Mouse (Mus musculus): ENCODE results near the gene Arpp21.

The Arpp21 gene

DNA sequence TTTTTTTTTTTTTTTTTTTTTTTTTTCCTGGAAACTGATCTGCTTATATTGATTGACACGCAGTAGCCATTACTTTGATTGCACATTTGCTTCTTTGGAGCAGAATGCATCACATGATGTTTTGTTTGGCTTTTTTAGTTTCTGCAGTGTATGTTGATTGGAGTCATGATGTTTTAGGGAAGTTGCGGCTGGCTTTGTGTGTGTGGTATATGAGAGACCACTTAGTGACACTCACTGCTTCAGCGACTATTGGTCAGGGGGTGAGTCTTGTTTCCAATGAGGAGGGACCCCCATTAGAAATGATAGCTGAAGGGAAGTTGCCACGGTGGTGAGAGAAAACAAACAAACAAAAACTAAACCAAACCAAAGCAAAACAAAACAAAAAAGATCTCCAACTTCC, 55.7 kb downstream of the Arpp21 start:
- DNase-seq (ENCODE audit: low read depth, low spot score) = no peak

DNA sequence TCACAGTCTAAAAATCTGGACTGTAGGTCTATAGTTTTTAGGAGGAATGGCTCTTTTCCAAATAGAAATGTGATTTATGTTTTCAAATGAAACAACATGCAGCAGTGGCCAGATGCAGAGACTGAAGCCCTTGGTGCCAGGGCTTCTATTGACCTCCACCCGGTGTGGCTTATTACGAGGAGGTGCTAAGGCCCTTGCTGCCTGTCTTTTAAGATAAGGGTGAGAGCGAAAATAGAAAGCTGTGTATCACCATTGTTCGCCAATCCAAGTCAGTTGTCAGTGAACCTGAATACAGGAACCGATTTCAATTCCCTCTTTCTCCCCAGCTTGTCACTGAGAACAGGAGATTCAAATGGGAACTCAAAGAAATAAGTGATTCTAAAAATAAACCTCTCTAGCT, 57.3 kb downstream of the Arpp21 start:
- no peak for DNase-seq (ENCODE audit: low read depth, low spot score)

DNA sequence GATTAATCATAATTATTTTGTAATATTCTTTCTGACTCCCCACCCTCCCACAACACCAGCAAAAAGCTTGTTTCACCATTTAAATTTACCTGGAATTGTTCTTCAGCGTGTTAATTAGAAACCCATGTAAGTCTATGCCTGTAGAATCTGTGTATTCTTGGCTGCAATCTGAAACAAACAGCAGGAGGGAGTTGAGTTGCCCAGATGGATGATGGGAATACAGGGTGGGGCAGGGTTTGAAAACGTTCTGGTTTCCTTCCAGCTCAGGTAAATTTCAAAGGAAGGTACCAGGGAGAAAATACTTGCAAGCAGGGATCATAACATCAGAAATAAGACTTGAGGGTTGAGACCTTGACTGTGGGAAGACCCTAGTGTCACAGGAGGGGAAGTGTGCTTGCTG, 58.2 kb downstream of the Arpp21 start:
- DNase-seq (ENCODE audit: low read depth, low spot score) = no peak

DNA sequence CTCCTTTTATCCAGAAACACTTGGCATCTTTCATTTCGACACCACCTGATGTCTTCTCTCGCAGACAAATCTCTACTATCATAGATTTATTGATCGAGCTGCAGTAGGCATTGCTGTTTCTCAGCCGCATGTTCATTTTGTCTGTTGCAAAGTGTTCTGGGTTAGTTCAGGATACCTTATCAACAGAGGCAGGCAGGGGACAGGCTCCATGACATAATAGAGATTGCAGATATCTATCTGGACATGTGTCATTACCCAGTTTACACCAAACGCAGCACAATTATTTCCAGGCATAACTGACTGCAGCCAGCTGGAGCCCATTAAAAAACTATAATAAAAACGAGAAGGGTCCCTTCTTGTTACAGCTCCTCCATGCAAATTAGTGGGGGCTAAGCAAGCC, 59.4 kb downstream of the Arpp21 start:
- DNase-seq (ENCODE audit: low read depth, low spot score) = no peak

DNA sequence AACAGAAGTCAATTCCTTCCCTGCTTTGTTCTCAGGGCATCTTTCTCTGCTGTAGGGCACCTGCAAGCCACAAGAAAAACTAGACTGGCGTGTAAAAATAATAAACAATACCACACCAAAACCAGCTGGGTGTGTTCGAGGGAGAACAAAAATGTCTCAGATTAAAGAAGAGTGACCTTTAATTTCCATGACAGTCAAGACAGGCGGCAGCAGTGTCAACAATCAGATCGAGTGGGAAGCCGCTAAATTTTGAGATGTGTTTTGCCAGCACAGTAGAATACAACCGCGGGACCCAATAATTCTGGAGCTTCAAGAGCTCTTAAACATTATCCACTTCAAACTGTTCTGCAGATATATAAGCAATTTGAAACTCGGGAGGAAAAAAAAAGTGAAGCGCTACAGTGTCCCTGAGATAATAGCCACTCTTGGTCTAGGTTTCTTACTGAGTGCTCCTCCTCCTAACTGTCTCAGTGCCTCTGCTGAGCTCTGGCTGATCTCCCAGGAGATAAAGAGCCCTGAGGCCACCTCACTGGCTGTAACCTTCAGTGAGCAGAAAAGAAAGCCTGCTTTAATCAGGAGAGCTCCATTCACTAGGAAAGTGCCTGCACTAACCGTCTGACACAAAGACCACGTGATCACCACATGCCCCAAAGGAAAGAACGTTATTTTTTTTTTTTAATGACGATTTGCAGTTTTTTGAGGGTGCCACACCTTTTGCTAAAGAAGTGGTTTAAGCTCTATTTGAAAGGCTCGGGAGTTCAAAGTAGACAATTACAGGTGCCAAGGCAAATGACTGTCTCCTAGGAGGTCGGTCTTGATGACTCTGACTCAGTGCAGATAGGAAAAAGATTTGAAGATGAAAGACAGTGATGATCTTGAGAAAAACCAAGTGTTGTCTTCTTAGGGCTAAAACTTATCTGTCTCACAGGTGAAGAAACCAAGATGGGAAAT, 61.1 kb downstream of the Arpp21 start:
- DNase-seq (ENCODE audit: low read depth, low spot score) = no peak

DNA sequence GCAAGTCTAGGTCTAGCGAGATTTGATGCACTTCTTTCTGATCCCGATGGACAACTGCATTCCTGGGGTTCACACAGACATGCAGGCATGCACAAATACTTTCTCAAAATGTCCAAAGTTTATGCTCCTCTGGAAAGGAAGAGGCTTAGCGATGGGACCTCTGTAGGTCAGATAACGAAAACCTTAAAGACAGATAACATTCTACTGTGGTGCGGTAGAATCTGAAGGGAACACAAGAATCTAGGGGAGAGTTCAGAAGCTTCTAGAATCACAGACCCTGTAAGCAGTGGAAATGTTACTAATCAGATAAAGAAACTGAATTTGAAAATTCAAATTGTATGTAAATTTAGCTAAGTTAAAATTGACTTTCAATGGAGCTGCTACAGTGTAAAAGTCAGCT, 62.0 kb downstream of the Arpp21 start:
- DNase-seq (ENCODE audit: low read depth, low spot score) = no peak

DNA sequence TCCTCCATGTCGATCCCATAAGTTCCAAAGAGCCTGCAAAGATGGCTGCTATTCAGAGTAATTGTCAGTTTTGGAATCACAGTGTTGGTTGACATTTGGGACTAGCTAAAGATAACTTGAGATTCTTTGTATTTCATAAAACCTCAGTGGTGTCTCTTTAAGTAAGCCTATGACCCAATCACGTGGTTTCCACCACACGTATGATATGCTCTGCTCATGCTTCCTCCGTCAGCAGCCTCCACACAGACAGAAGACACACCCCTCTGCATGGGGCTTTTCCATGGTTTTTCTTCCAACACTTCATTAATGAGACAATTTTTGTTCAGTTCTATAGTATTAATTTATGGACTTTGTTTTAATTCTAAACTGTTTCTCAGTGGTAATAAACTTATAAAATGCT, 71.1 kb downstream of the Arpp21 start:
- DNase-seq (ENCODE audit: low read depth, low spot score) = no peak

DNA sequence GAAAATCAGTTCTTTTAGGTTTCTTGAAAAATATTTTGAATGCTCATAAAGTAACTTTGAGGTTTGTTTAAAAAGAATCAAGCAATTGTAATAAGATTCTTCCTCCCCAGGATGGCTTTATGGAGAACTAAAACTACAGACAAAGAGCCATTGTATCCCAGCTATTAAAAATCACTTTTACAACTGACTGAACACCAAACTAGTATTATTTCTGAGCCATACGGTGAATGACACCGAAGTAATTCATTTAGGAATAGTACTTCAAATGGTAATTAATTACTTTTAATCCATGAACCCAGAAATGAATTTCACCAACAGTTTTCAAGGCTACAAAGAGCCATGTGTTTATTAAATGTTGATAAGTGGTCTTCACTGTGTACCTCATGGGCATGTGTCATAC, 74.8 kb downstream of the Arpp21 start:
- no peak for DNase-seq (ENCODE audit: low read depth, low spot score)

DNA sequence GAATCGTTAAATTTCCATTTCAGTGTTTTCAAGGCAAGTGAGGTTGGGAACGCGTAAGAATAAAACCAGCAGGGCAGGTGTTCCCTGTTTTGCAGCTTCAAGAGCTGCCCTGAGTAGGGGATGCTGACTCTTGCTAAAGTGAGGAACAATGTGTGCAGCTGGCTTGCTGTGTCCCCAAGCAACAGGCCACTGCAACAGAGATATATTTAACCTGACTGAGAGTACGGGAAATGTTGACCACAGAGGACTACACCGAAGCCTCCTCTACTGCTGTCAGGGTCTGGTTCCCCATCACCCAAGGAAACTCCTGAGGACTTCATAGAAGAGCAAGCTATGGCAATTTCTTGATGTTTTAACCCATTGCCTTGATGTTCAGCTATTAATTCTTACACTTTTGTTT, 81.8 kb downstream of the Arpp21 start:
- DNase-seq (ENCODE audit: low read depth, low spot score) = no peak

DNA sequence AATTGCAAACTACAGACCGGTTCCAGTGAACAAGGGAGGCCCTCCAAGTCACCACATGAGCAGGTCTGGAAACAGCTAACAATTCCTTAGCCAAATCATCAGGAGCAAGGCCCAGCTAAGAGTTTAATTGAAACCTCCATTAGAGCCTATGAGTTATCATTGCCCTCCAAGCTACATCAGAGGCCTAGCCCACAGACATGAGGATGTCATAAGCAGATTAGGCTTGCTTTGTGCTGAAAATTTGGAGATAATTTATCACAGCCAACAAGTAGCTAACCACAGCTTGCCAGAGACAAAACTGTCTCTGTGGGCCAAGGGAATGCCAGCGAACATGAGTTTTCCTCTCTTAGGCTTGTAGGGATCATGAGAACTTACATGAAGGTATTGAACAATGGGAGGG, 83.0 kb downstream of the Arpp21 start:
- no peak for DNase-seq (ENCODE audit: low read depth, low spot score)

DNA sequence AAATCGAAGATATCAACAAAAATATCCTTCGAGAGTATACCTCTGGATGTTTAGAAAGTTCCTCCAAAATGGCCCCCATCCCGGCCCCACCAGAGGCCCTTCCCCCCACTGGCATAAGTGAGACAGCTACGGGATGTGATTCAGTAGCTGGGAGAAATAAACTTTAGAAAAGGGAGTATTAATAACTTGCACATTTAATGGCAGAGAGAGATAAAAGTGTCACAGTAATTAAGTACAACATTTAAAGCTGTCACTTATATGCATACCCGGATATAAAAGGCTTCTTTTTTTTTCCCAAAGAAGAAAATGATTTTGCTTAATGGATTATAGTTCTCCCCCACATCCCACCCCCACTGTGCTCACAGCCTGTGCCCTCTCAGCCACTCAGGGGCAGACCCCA, 84.6 kb downstream of the Arpp21 start:
- DNase-seq (ENCODE audit: low read depth, low spot score) = no peak

DNA sequence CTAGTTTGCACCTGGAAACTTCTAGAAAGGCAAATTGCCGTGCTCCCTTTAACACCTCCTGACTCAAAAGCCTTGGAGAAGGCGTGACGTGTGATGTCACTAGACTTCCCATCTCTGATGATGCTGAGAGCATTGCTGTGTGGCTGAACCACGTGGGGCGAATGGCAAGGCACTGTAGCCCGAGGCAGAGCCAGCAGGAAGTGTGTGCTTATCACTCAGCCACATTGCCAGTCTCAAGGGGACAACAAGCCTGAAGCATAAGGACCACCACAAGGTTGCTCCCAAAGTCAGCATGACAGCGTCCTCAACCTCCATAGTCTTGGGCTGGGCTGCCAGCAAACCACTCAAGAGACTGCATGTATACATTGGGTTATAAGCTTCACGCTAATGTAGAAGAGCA, 95.1 kb downstream of the Arpp21 start:
- DNase-seq (ENCODE audit: low read depth, low spot score) = no peak

DNA sequence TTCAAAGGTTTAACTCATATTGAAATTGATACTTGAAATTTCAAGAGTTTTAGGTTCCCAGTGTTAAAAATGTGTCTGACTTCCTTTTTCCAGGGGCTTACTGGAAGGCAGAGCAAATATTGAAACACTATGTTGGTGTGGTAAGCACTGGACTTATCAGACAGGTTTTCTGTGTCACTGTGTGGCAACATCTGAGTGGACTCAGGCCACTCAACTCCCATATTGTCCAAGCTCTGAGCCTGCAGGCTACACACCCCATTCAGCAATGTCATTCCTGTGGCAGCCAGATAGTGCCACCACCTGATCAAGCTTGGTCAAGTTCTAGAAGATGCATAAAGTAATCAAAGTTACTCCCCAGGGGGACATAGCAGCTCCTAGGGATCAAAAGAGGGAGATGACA, 97.9 kb downstream of the Arpp21 start:
- no peak for DNase-seq (ENCODE audit: low read depth, low spot score)

DNA sequence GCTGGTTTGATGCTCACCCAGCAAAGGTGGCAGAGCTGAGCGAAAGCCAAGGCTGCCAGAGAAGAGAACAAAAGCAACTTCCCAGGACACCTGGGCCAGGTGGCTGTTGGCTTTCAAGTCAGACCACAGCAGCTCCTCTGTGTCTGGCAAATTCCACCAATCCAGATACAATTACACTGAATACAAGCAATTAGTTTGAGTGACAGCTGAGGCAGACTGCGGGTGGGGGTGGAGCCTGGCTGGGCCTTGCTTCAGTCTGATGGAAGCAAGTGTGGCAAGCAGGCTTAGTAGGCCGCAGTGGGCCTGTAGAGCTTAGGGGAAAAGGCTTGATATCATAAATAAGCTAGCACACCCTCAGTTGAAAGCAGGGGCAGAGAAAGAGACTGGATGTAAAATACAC, 104.9 kb downstream of the Arpp21 start:
- no peak for DNase-seq (ENCODE audit: low read depth, low spot score)

DNA sequence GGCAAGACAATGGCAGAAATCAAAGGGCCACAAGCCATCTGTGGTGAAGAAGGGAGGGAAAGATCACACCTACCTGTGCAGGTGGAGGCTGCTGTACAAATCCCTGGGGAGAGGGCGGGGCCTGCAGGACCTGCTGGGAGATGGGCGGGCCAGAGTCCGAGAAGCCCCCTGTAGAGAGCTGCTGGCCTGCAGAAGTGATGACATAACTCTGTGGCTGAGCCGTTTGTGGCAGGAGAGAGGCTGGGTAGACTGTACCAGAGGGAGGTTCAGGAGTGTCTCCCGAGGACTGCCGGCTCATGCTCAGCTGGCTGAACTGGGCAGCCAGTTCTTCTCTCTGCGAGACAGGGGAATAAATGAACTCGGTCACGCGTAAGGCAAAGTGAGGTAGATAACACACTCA, 111.1 kb downstream of the Arpp21 start:
- DNase-seq (ENCODE audit: low read depth, low spot score) = no peak

DNA sequence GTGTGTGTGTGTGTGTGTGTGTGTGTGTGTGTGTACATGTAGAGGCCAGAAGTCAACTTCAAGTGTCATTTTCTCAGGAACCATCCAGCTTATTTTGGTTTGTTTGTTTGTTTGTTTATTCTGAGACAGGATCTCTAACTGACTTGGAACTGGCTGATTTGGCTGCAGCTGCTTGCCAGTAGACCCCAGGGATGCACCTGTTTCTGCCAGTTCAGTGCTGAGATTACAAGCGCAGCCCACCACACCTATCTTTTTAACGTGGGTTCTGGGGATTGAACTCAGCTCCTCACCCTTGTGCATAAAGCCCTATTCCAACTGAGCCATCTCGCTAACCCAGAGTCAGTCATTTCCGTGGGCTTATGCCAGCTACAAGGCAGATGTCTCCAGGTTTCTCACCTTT, 111.6 kb downstream of the Arpp21 start:
- DNase-seq (ENCODE audit: low read depth, low spot score) = no peak

DNA sequence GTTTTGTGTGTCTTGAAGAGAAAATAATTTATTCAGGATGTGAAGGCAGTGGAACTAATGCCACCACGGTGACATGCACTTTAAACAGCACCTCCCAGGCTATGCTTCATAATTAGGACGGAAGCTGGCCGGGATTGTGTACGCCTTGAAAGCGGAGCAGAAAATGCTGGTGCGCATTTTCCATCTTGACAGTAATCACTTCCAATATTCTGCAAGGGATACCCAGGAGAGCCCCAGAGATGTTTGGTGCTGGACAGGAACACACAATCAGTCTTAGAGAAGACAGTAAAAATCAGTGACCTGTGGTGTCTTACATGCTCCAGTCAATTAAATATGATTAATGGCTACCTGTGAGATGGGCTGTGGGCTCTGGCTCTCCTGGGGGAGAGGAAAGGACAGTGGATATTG, 112.3 kb downstream of the Arpp21 start:
- no peak for DNase-seq (ENCODE audit: low read depth, low spot score)

DNA sequence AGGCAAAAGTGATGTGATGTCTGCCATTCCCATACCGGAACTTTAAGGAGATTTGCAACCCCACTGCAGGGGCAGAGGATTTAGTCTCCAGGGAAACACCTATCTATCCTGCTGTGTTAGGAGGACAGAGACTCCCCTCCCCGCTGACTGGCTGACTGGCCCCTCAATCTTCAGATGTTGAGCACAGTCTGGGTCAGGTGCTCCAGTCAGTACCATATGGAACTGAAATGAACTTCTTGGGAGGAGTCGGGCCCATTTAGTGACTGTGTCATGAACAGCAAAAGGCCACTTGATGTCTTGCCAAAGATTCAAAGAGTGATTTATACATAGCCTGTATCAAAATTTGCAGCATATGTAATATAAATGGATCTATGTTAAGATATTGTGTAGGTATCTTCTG, 116.2 kb downstream of the Arpp21 start:
- no peak for DNase-seq (ENCODE audit: low read depth, low spot score)

DNA sequence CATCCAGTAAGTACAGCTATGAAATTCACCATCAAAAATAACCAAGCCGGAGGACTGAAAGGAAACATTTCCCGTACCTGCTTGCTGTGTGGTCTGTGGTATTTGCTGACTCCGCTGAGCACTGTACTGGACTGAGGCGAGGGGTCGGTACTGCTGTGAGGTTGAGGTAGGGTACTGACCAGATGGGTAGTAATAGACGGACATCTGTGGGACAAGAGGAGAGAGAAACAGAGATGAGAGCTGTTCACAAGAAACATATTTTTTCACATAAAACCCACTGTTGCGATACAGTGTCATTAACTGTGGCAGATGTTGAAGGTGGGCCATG, 116.7 kb downstream of the Arpp21 start:
- DNase-seq (ENCODE audit: low read depth, low spot score) = no peak

DNA sequence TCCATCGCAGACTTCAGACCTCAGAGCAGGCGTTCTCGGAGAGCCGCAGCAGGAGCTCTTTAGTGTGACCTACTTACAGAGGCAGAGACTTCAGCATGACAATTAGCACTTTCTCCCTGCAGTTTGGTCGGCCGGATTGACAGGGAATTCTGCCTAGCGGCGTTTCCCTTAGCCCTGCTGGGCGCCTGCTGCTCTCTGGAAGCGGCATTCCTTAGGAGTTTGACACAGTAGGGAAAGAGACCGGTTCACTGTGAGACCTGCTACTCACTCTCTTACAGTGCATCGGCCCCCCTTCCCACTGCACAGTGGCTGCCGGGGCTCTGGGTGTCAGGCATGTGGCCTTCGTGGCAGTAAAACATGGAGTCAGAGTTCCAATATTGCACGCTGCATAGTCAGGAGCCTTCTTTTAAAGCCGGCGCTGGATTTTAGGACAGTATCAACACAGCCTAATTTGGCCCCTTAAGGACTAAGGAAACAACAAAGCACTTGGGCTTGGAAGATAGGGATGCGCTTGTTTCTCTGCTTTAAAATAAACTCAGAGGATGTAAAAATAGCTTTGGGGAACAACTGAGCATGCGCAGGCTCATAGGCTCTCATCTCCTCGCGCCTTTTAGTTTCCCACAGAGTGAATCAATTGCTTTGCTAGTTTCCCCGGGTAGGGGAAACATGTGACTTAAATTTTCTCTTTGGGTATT, 117.2 kb downstream of the Arpp21 start:
- DNase-seq (ENCODE audit: low read depth, low spot score) = no peak

DNA sequence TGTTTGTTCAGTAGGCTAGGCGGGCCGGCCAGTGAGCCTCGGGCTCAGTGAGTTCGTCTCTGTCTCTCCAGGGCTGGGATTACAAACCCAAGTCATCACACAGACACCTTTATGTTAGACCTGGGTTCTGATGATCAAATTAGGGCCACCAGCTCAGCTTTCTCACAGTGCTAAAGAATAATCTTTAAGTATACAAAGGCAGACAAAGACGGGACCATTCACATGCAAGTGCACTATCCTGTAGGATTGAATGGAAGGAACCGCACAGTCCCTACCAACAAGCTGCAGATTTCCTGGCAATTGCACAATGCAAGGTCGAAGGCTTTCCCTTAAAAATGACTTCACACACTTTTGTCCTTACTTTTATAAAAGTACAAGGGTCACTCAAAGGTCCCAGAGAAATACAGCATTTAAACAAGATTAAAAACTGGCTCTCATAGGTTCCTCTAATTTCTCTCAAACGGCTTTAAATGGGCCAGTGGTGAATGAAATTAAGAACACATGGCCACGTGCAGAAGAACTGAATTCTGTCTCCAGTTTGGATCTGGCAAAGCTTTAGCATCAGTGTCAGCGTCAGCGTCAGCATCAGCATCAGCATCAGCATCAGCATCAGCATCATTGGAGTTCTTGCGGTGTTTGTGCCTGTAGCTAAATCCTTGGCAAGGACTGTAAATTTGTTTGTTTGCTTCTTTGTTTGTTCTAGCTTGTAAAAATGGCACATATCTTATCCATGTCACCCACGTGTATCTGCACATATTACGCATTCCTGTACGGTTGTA, 117.9 kb downstream of the Arpp21 start:
- DNase-seq (ENCODE audit: low read depth, low spot score) = no peak

DNA sequence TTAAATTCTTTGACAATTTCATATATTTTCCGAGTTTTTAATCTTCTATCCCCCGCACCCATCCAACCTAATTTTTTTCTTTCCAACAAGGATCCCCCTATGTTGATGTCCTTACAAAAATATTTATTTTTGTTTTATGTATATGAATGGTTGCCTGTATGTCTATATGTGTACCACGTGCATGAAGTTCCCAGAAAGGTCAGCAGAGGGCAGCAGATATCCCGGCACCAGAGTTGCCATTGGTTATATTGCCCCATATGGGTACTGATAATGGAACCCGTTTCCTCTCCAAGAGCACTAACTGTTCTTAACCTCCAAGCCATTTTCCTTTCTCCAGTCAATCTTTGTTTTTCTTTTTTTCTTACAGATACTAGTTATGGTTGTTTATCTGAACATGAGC, 124.1 kb downstream of the Arpp21 start:
- peak; percentile 1 for DNase-seq (ENCODE audit: low read depth, low spot score)

DNA sequence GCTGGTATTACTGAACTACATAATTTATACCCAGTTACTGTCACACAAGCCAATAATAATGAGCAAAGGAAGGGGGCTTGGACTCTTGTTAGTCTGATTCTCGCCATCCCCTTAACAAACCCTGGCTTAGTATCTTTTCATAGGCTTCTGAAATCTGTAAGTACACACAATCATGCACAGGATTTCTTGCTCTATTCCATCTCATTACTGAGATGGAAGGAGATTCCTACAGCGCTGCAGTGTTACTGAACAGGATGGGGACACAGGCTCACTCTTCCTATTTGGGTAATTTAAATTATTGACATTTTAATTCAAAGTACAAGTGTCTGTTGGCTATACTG, 132.9 kb downstream of the Arpp21 start:
- DNase-seq (ENCODE audit: low read depth, low spot score) = no peak
